Mouse (Mus musculus) lung, embryonic 15.5 days (tissue): Measurements from ENCODE around the gene Prkab1. TPM values are rescaled to one million over a fixed set of nuclear protein-coding genes. Genes with fewer than 3 reads are reported as not detected.

Source experiments
- ATAC-seq: fragments of 200-750 bp; cut with Nextera tagmentation; 2 replicates; pipeline ENCODE4 v1.8.0; 2017; ENCODE audit warnings: moderate number of reproducible peaks, borderline replicate concordance; ENCODE audit not compliant: low FRiP score, low TSS enrichment; ENCODE audit errors: extremely low read depth
- H3K27ac ChIP-seq: fragments of 300-500 bp; sonication (generic); 2 replicates; pipeline ENCODE4 v1.5.1; 2015; ENCODE audit warnings: moderate library complexity, mild to moderate bottlenecking, inconsistent platforms
- H3K27me3 ChIP-seq: fragments of 300-500 bp; sonication (generic); 2 replicates; pipeline ENCODE4 v1.6.1; 2015; ENCODE audit warnings: inconsistent platforms
- H3K36me3 ChIP-seq: fragments of 300-500 bp; sonication (generic); 2 replicates; pipeline ENCODE4 v1.6.1; 2015; ENCODE audit warnings: inconsistent platforms
- H3K4me1 ChIP-seq: fragments of 300-500 bp; sonication (generic); 2 replicates; pipeline ENCODE4 v1.6.1; 2015; ENCODE audit warnings: inconsistent platforms
- H3K4me2 ChIP-seq: fragments of 300-500 bp; sonication (generic); 2 replicates; pipeline ENCODE4 v1.6.1; 2015; ENCODE audit warnings: inconsistent platforms, mild to moderate bottlenecking, moderate library complexity
- H3K4me3 ChIP-seq: fragments of 300-500 bp; sonication (generic); 2 replicates; pipeline ENCODE4 v1.5.1; 2015; ENCODE audit warnings: mild to moderate bottlenecking, inconsistent platforms
- H3K9ac ChIP-seq: fragments of 300-500 bp; sonication (generic); 2 replicates; pipeline ENCODE4 v1.6.1; 2015; ENCODE audit warnings: inconsistent platforms
- H3K9me3 ChIP-seq: fragments of 300-500 bp; sonication (generic); 2 replicates; pipeline ENCODE4 v1.6.1; 2016; ENCODE audit warnings: inconsistent platforms
- WGBS: fragments of 180-500 bp; shearing (Covaris S2); methylation state at CpG from one replicate; pipeline ENCODE4 v1.1.7; 2015; 5-methylcytosine and 5-hydroxymethylcytosine counted together
- polyA plus RNA-seq: library from polyadenylated mRNA; unstranded; fragments of >200 nt; fragmentation: Nextera tagmentation; extraction: Ambion mirVana; gene quantifications from 2 replicates; pipeline ENCODE4 v1.2.1, GENCODE M21; 2015

Prkab1 gene
- polyA plus RNA-seq, 1 experiment from 2014 or later = 74.3 TPM

DNA sequence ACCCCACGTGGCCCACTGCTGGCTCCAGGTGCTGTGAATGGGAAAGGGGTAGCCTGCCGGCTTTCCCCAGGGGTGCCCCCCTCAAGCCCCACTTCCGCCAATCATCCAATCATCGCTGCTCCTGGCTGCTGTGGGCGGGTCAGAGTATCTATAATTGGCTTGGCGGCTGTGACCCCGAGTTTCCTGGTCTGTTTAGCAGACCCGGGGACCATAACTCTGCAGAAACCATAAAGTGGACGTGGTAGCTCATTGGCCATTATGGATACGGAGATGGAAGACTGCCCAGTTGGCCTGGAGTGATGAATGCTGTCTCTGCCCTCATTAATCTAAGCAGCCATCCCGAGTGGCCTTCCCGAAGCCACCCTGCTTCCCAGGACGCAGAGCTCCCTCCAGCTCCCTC, 20.5 kb downstream of the Prkab1 start:
- 45% methylated on average over 13 of the region's 13 CpGs for WGBS
- Histone ChIP-seq H3K4me1 (no peaks in the 10 kb centered on the region), H3K9me3 (no peaks in the 10 kb centered on the region), H3K9ac (no peak overlapping the region), H3K27ac (no peak overlapping the region), H3K4me3 (no peak overlapping the region), H3K27me3 (no peaks in the 10 kb centered on the region), H3K36me3 (peaks cover 31% of the 10 kb centered on the region; the same call in 1 of the 2 replicates), H3K4me2 (no peak overlapping the region)
- no peak for ATAC-seq

GRCm38 (mm10) chr5:116003154-116003553, 21.2 kb downstream of the Prkab1 start:
- no peaks in the 10 kb centered on the region for H3K27me3 ChIP-seq
- WGBS = 76% methylated on average over 8 of the region's 8 CpGs
- peaks cover 31% of the 10 kb centered on the region; the same call in 1 of the 2 replicates for H3K36me3 ChIP-seq
- no peaks in the 10 kb centered on the region for H3K4me1 ChIP-seq
- H3K9me3 ChIP-seq = no peaks in the 10 kb centered on the region
- no peak overlapping the region for H3K9ac ChIP-seq
- H3K4me2 ChIP-seq = no peak overlapping the region
- H3K27ac ChIP-seq = no peak overlapping the region
- H3K4me3 ChIP-seq = no peak overlapping the region
- ATAC-seq = no peak

DNA sequence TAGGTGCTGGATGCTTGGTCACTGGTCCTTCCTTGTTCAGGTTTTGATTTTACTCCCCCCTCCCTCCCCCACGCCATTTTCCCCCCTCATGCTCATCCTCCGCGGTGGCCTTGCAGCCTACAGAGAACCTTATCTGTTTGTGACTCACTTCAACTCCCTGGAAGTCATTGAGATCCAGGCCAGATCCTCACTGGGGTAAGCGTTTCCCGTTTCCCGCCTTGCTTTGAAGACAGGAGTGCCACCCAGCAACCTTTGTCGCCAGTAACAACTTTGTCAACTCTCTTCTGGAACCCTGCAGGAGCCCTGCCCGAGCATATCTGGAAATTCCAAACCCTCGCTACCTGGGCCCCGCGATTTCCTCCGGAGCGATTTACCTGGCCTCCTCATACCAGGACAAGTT, 26.9 kb downstream of the Prkab1 start:
- Histone ChIP-seq H3K4me3 (no peak overlapping the region), H3K27me3 (no peaks in the 10 kb centered on the region), H3K27ac (no peak overlapping the region), H3K9ac (no peak overlapping the region), H3K4me1 (no peaks in the 10 kb centered on the region), H3K36me3 (peaks cover 47% of the 10 kb centered on the region), H3K4me2 (no peak overlapping the region), H3K9me3 (no peaks in the 10 kb centered on the region)
- WGBS = 71% methylated on average over 13 of the region's 13 CpGs
- ATAC-seq = no peak

- Histone ChIP-seq H3K9ac (no peak overlapping the region), H3K4me3 (no peak overlapping the region), H3K9me3 (no peaks in the 10 kb centered on the region), H3K27ac (no peak overlapping the region), H3K36me3 (peaks cover 56% of the 10 kb centered on the region), H3K27me3 (no peaks in the 10 kb centered on the region), H3K4me1 (no peaks in the 10 kb centered on the region), H3K4me2 (no peak overlapping the region)
- 95% methylated on average over 15 of the region's 15 CpGs for WGBS
- no peak for ATAC-seq
Observed at GRCm38 (mm10) chr5:115994101-115994500, 30.2 kb downstream of the Prkab1 start.

- H3K4me2 ChIP-seq = no peak overlapping the region
- no peak for ATAC-seq
- 96% methylated on average over 11 of the region's 11 CpGs for WGBS
- H3K36me3 ChIP-seq = peaks cover 69% of the 10 kb centered on the region
- no peak overlapping the region for H3K27ac ChIP-seq
- no peaks in the 10 kb centered on the region for H3K9me3 ChIP-seq
- H3K4me1 ChIP-seq = no peaks in the 10 kb centered on the region
- no peak overlapping the region for H3K9ac ChIP-seq
- no peaks in the 10 kb centered on the region for H3K27me3 ChIP-seq
- H3K4me3 ChIP-seq = no peak overlapping the region
Observed at GRCm38 (mm10) chr5:115991717-115992116, 32.6 kb downstream of the Prkab1 start.

DNA sequence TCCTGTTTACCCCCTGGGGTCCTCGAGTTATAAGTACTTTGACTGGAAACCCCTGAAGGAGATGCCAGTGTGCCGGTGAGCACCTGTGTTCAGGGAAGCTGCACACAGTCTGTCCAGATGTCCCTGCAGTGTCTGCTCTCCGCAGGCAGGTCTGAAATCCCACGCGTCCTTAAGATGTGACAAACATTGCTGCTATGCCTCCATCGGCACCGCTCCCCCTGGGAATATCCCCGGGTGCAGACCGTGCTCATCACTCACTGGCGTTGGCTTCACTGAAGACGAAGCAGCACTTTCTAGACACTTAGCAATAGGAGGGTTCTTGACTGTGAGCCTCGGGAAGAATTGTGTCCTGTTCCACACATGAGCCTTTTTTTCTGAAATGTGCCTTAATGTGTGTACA, 37.0 kb downstream of the Prkab1 start:
- Histone ChIP-seq H3K27me3 (no peaks in the 10 kb centered on the region), H3K9ac (no peak overlapping the region), H3K4me2 (no peak overlapping the region), H3K4me1 (0 out of 2 replicates have a peak, but pooled peaks cover 7% of the 10 kb centered on the region), H3K9me3 (no peaks in the 10 kb centered on the region), H3K4me3 (no peak overlapping the region), H3K27ac (no peak overlapping the region), H3K36me3 (peaks cover 63% of the 10 kb centered on the region)
- ATAC-seq = no peak
- 90% methylated on average over 12 of the region's 12 CpGs for WGBS

DNA sequence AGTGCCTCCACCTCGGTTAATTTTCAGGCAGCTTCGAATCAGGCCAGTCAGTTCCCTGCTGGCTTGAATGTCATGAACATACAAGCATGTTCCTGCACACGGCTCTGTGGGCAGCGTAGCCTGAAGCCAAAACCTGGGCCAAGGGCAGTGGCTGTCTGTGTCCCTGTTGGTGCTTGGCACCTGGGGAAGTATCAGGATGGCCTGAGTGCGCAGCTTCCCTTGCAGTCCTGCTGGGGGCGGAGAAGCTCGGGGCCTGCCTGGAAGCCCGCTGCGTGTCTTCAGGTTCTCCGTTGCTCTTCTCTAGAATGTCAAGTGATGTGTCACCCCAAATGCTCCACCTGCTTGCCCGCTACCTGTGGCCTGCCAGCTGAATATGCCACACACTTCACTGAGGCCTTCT, 39.2 kb downstream of the Prkab1 start:
- Histone ChIP-seq H3K4me3 (no peak overlapping the region), H3K4me1 (0 out of 2 replicates have a peak, but pooled peaks cover 7% of the 10 kb centered on the region), H3K27me3 (no peaks in the 10 kb centered on the region), H3K36me3 (peaks cover 56% of the 10 kb centered on the region), H3K9ac (no peak overlapping the region), H3K9me3 (no peaks in the 10 kb centered on the region), H3K4me2 (no peak overlapping the region), H3K27ac (no peak overlapping the region)
- ATAC-seq = no peak
- 90% methylated on average over 11 of the region's 11 CpGs for WGBS

DNA sequence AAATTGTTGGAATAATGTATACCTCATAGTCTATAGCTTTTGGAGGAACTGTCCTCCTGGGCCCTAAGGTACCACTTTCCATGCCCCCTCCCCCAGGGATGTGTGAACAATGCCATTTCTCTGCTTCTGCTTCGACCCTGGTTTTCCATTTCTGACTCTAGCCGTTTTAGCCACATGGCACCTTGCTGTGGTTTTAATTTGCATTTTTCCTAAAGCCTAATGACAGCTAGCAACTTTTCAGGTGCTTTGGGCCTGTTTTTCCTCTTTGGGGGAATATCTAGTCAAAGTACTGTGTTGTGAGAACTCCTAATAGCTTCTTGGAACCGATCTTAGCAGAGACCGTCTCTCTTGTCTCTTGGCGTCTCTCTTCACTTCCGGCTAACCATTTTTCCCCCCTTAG, 39.9 kb downstream of the Prkab1 start:
- no peaks in the 10 kb centered on the region for H3K9me3 ChIP-seq
- no peak for ATAC-seq
- H3K4me3 ChIP-seq = no peak overlapping the region
- no peaks in the 10 kb centered on the region for H3K27me3 ChIP-seq
- no peak overlapping the region for H3K27ac ChIP-seq
- H3K36me3 ChIP-seq = peaks cover 48% of the 10 kb centered on the region
- H3K4me2 ChIP-seq = no peak overlapping the region
- WGBS = 89% methylated on average over 6 of the region's 6 CpGs
- H3K9ac ChIP-seq = no peak overlapping the region
- H3K4me1 ChIP-seq = 0 out of 2 replicates have a peak, but pooled peaks cover 7% of the 10 kb centered on the region

- Histone ChIP-seq H3K4me3 (no peak overlapping the region), H3K4me1 (peaks cover 7% of the 10 kb centered on the region), H3K27me3 (no peaks in the 10 kb centered on the region), H3K27ac (no peak overlapping the region; the same call in 1 of the 2 replicates), H3K36me3 (peaks cover 35% of the 10 kb centered on the region; the same call in 1 of the 2 replicates), H3K9ac (no peak overlapping the region), H3K4me2 (no peak overlapping the region), H3K9me3 (no peaks in the 10 kb centered on the region)
- WGBS = 71% methylated on average over 7 of the region's 7 CpGs
- no peak for ATAC-seq
Observed at GRCm38 (mm10) chr5:115982671-115983373, 41.5 kb downstream of the Prkab1 start.

GRCm38 (mm10) chr5:115980537-115980936, 43.8 kb downstream of the Prkab1 start:
- H3K4me1 ChIP-seq = peaks cover 12% of the 10 kb centered on the region
- WGBS = 77% methylated on average over 9 of the region's 9 CpGs
- no peak for ATAC-seq
- no peak overlapping the region for H3K9ac ChIP-seq
- no peak overlapping the region for H3K4me3 ChIP-seq
- no peaks in the 10 kb centered on the region for H3K27me3 ChIP-seq
- no peaks in the 10 kb centered on the region for H3K9me3 ChIP-seq
- no peak overlapping the region for H3K4me2 ChIP-seq
- peak overlapping the region; percentile 72 for H3K27ac ChIP-seq
- peaks cover 25% of the 10 kb centered on the region; the same call in 1 of the 2 replicates for H3K36me3 ChIP-seq

DNA sequence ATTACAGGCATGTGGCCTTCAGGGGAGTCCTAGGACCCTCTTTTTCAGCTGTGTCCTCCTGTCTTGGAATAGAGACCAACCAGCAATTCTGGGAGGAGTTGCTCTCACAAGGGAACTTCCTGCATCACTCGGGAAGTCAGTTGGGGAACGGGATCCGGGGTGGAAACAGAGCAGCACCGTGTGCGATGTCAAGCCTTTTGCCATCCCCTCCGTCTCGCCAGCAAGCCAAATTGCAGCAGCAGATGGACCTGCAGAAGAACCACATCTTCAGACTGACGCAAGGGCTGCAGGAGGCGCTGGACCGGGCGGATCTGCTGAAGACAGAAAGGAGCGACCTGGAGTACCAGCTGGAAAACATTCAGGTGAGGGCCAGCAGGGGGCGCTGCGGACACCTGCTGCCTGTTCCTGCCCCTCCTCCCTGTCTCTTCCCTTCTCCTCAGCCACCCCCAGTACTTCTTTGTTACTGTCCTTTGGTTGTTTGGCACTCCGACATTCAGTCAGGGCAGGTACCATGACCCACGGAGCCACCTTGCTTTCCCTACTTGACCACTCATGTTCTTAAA, 45.1 kb downstream of the Prkab1 start:
- H3K36me3 ChIP-seq = peaks cover 21% of the 10 kb centered on the region; the same call in 1 of the 2 replicates
- no peak overlapping the region; the same call in 1 of the 2 replicates for H3K27ac ChIP-seq
- H3K4me2 ChIP-seq = no peak overlapping the region
- H3K9ac ChIP-seq = no peak overlapping the region
- H3K27me3 ChIP-seq = no peaks in the 10 kb centered on the region
- 64% methylated on average over 15 of the region's 16 CpGs for WGBS
- ATAC-seq = no peak
- H3K9me3 ChIP-seq = no peaks in the 10 kb centered on the region
- peaks cover 12% of the 10 kb centered on the region for H3K4me1 ChIP-seq
- no peak overlapping the region for H3K4me3 ChIP-seq

DNA sequence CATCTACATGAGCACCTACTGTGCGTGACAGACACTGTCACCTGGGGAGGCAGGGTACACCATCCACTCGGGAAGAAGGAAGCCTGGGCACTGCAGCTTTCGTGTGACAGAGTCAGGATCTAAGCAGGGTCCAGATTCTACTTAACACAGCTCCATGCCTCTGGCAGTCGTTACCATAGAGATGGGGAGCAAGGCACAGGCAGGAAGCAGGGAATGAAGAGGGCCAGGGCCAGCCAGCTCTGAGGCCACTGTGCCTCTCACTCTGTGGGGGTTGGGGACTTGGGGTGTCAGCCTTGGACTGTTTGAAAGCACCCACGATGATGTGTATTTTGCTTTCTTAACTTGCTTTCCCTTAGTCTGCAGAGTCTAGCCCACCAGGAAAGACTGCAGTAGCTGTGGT, 46.1 kb downstream of the Prkab1 start:
- H3K4me3 ChIP-seq = no peak overlapping the region
- peak overlapping the region; percentile 16 for H3K4me2 ChIP-seq
- no peaks in the 10 kb centered on the region for H3K27me3 ChIP-seq
- H3K36me3 ChIP-seq = peaks cover 26% of the 10 kb centered on the region
- peak; percentile 12; the same call in 1 of the 2 replicates for ATAC-seq
- no peak overlapping the region for H3K9ac ChIP-seq
- H3K4me1 ChIP-seq = peaks cover 12% of the 10 kb centered on the region
- 61% methylated on average over 5 of the region's 5 CpGs for WGBS
- H3K27ac ChIP-seq = peak overlapping the region; percentile 72
- H3K9me3 ChIP-seq = no peaks in the 10 kb centered on the region
